ENCODE assay signal across 10 mouse cellular contexts in genomic region chr12:78814437-78814836, GRCm38 (mm10). TPM values are rescaled to one million over a fixed set of nuclear protein-coding genes. Genes with fewer than 3 reads are reported as not detected.
DNase-seq lines count a peak whose midpoint lies in the region; ATAC-seq and TF ChIP-seq lines count a peak whose summit lies in the region.
"Had no signal": no experiment of that assay in that cellular context is flagged by ENCODE, and none has a peak within 500 bp of the region (broad histone marks: within the 10 kb centered on the region; RNA-seq: fewer than 3 reads in every experiment).

No protein-coding gene starts in this region.

- no peaks in the 10 kb centered on the region for H3K9me3 ChIP-seq in hindbrain, postnatal 0 days (ENCODE audit: low read length)
- no peaks in the 10 kb centered on the region for H3K9me3 ChIP-seq in hindbrain, embryonic 14.5 days (ENCODE audit: control insufficient read depth, low read length)
- H3K9me3 ChIP-seq in megakaryocyte, embryonic 14.5 days, result no peaks in the 10 kb centered on the region
- H3K9me3 ChIP-seq: heart, embryonic 12.5 days had no signal

- no peak overlapping the region for H3K4me3 ChIP-seq in hindbrain, postnatal 0 days (ENCODE audit: low read length)
- no peak overlapping the region for H3K4me3 ChIP-seq in hindbrain, embryonic 14.5 days (replicated peaks; ENCODE audit: low read length)
- peak overlapping the region; percentile 1 for H3K4me3 ChIP-seq in megakaryocyte, embryonic 14.5 days (replicated peaks)
- H3K4me3 ChIP-seq: heart, embryonic 12.5 days had no signal

- TF ChIP-seq POLR2A in brain, embryonic 14.5 days (IDR thresholded peaks at IDR 0.05; ENCODE audit: borderline replicate concordance, extremely low read depth, insufficient read depth, insufficient read length, poor library complexity, severe bottlenecking), result no peak

- intact Hi-C loops in left cerebral cortex, postnatal 10 days (cut with DNase I), result no loop called here

- H3K4me1 ChIP-seq in hindbrain, postnatal 0 days (ENCODE audit: insufficient read depth, low read length), result no peaks in the 10 kb centered on the region
- H3K4me1 ChIP-seq in hindbrain, embryonic 14.5 days (replicated peaks; ENCODE audit: control insufficient read depth, insufficient read depth, low read length), result no peaks in the 10 kb centered on the region
- H3K4me1 ChIP-seq in megakaryocyte, embryonic 14.5 days, result peaks cover 11% of the 10 kb centered on the region
- H3K4me1 ChIP-seq: heart, embryonic 12.5 days had no signal

- peak; percentile 49 for TF ChIP-seq CTCF in hindbrain, postnatal 0 days (IDR thresholded peaks at IDR 0.05; ENCODE audit: low read depth)
- no peak for TF ChIP-seq CTCF in brain, embryonic 14.5 days (IDR thresholded peaks at IDR 0.05; ENCODE audit: borderline replicate concordance, extremely low read depth, insufficient read depth, insufficient read length)

- no peak overlapping the region for H3K4me2 ChIP-seq in hindbrain, postnatal 0 days (ENCODE audit: low read depth, low read length)
- no peak overlapping the region for H3K4me2 ChIP-seq in hindbrain, embryonic 14.5 days (replicated peaks)
- H3K4me2 ChIP-seq: heart, embryonic 12.5 days had no signal

- no peaks in the 10 kb centered on the region for H3K27me3 ChIP-seq in hindbrain, postnatal 0 days (ENCODE audit: insufficient read depth, low read length)
- H3K27me3 ChIP-seq in hindbrain, embryonic 14.5 days (ENCODE audit: control insufficient read depth, insufficient read depth, low read length), result no peaks in the 10 kb centered on the region
- no peaks in the 10 kb centered on the region for H3K27me3 ChIP-seq in megakaryocyte, embryonic 14.5 days (replicated peaks)
- no peaks in the 10 kb centered on the region for H3K27me3 ChIP-seq in splenic B cell, adult 2 months (ENCODE audit: control insufficient read depth, insufficient read depth, low read length, poor library complexity, severe bottlenecking)
- H3K27me3 ChIP-seq: heart, embryonic 12.5 days had no signal

- H3K27ac ChIP-seq in hindbrain, postnatal 0 days, result no peak overlapping the region
- H3K27ac ChIP-seq in hindbrain, embryonic 14.5 days, result no peak overlapping the region

- H3K9ac ChIP-seq in hindbrain, postnatal 0 days (replicated peaks; ENCODE audit: low read length), result no peak overlapping the region
- H3K9ac ChIP-seq in hindbrain, embryonic 14.5 days, result no peak overlapping the region
- H3K9ac ChIP-seq: heart, embryonic 12.5 days had no signal

- no peak for ATAC-seq in hindbrain, postnatal 0 days
- no peak for ATAC-seq in hindbrain, embryonic 14.5 days (ENCODE audit: low FRiP score)
- ATAC-seq in megakaryocyte, adult 5-6 weeks (ENCODE audit: poor library complexity, severe bottlenecking), result no peak

- no peaks in the 10 kb centered on the region for H3K36me3 ChIP-seq in hindbrain, postnatal 0 days (ENCODE audit: insufficient read depth, low read length)
- H3K36me3 ChIP-seq in hindbrain, embryonic 14.5 days (replicated peaks; ENCODE audit: control insufficient read depth, insufficient read depth), result no peaks in the 10 kb centered on the region
- H3K36me3 ChIP-seq in megakaryocyte, embryonic 14.5 days (replicated peaks; ENCODE audit: low read length), result peaks cover 69% of the 10 kb centered on the region
- peaks cover 2% of the 10 kb centered on the region; the same call in 1 of the 2 replicates for H3K36me3 ChIP-seq in splenic B cell, adult 2 months (ENCODE audit: control insufficient read depth, insufficient read depth, low read length, poor library complexity, severe bottlenecking)

- DNase-seq in hindbrain, postnatal 0 days (ENCODE audit: low spot score), result peak; percentile 5
- DNase-seq in hindbrain, embryonic 14.5 days (ENCODE audit: low spot score), result no peak
- peak; percentile 55 for DNase-seq in brain, embryonic 14.5 days (ENCODE audit: low read depth)
- peak; percentile 9 for DNase-seq in splenic B cell, adult 2 months (ENCODE audit: low read depth, low spot score)
- no peak for DNase-seq in left cerebral cortex, postnatal 10 days (ENCODE audit: extremely low spot score in 1 of 2, low spot score in 2 of 2)
- DNase-seq: layer of hippocampus, postnatal 36 days; thymus, adult 18-20 months had no signal

RNA-seq across cellular contexts. Expression of gene Atp6v1d, which starts 47.0 kb away (rescaled TPM):
- total RNA-seq in hindbrain, postnatal 0 days (2014; rRNA removed), result 54.3 and 55.5 TPM in 2 replicates
- polyA plus RNA-seq in hindbrain, postnatal 0 days (2015; fragmentation: Nextera tagmentation; extraction: Ambion mirVana), result 149 and 161 TPM in 2 replicates
- 128 and 135 TPM in 2 replicates for polyA plus RNA-seq in hindbrain, embryonic 14.5 days (2014; fragmentation: Nextera tagmentation; extraction: Ambion mirVana)
- polyA plus RNA-seq in megakaryocyte, embryonic 14.5 days (2012; ENCODE audit: insufficient read depth, low replicate concordance), result 0.60 and 8.3 TPM in 2 replicates
- 114 and 122 TPM in 2 replicates for total RNA-seq in megakaryocyte, adult 5-6 weeks (2015)
- 50.5 and 55.4 TPM in 2 replicates for total RNA-seq in megakaryocyte, adult 5-6 weeks (2017)
- 75.5 and 78.7 TPM in 2 replicates for polyA plus RNA-seq in brain, embryonic 14.5 days (2012; rRNA removed)
- 100 to 1,000 TPM; 202 to 210 TPM for total RNA-seq in left cerebral cortex, postnatal 10 days (2021)

RNA-seq across cellular contexts. Expression of gene Eif2s1, which starts 47.2 kb away (rescaled TPM):
- total RNA-seq in hindbrain, postnatal 0 days (2014; rRNA removed), result 29.4 and 32.6 TPM in 2 replicates
- polyA plus RNA-seq in hindbrain, postnatal 0 days (2015; fragmentation: Nextera tagmentation; extraction: Ambion mirVana), result 92.0 and 98.3 TPM in 2 replicates
- polyA plus RNA-seq in hindbrain, embryonic 14.5 days (2014; fragmentation: Nextera tagmentation; extraction: Ambion mirVana), result 141 and 153 TPM in 2 replicates
- polyA plus RNA-seq in megakaryocyte, embryonic 14.5 days (2012; ENCODE audit: insufficient read depth, low replicate concordance), result 0.48 and 13.8 TPM in 2 replicates
- 63.9 and 90.0 TPM in 2 replicates for total RNA-seq in megakaryocyte, adult 5-6 weeks (2015)
- total RNA-seq in megakaryocyte, adult 5-6 weeks (2017), result 49.9 and 52.5 TPM in 2 replicates
- 48.4 and 50.7 TPM in 2 replicates for polyA plus RNA-seq in brain, embryonic 14.5 days (2012; rRNA removed)
- 10 to 100 TPM; 62.6 to 64.2 TPM for total RNA-seq in left cerebral cortex, postnatal 10 days (2021)

Comparison
In these comparisons a context has a peak if more than half of its experiments do, and no peak if none do; other contexts are left out.
1. DNase-seq: peak in hindbrain, postnatal 0 days (single experiment), brain, embryonic 14.5 days (single experiment) and splenic B cell, adult 2 months (single experiment); none in hindbrain, embryonic 14.5 days (single experiment) and left cerebral cortex, postnatal 10 days (0 of 2).